Mouse (Mus musculus) ovary, postnatal 14 days (tissue): ENCODE results near the gene Dcx.

Experiments used
- DNase-seq: peaks from one replicate; pipeline ENCODE4 v3.0.0; 2022; ENCODE audit warnings: low spot score

The Dcx gene

GRCm38 (mm10) chrX:143826521-143826920 lies 106.6 kb downstream of the Dcx start:
- no peak for DNase-seq

GRCm38 (mm10) chrX:143818961-143819360 lies 114.2 kb downstream of the Dcx start:
- DNase-seq: no peak

GRCm38 (mm10) chrX:143815948-143816347 lies 117.2 kb downstream of the Dcx start:
- DNase-seq: no peak
